Mouse (Mus musculus) embryonic fibroblast, embryonic 13.5 days (primary cell): ENCODE measurements around the gene Polrmt.

Experiments
- CTCF ChIP-seq: IDR thresholded peaks from 2 replicates; pipeline ENCODE4 v1.5.1; 2011; ENCODE audit warnings: mild to moderate bottlenecking, control low read depth, low read length, moderate library complexity, borderline replicate concordance; ENCODE audit not compliant: insufficient read depth
- POLR2A ChIP-seq: IDR thresholded peaks from 2 replicates; pipeline ENCODE4 v1.6.1; 2011; ENCODE audit warnings: low read depth, mild to moderate bottlenecking, control low read depth, low read length, moderate library complexity

DNA sequence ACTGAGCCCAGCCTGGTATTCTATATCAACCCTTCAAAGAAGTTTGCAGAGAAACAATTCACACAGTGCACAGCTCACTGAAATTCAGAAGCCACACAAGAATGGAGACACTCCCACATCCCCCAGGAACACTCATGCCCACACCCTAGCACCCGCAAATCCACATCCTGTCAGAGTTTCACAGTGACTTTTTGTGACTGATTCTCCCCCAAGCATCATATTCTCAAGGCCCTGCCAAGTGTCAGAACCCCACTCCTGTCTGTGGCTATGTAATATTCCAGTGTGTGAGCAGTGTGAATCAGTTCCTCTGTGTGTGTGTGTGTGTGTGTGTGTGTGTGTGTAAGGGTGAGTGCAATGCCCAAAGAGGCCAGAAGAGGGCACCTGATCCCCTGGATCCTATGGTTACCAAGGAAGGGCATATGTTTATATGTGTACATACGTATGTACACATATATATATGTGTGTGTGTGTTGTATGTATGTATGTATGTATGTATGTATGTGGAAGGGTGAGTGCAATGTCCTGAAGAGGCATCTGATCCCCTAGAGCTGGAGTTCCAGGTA is 54.3 kb downstream of the Polrmt start:
- TF ChIP-seq CTCF (no peak), POLR2A (no peak; the same call in 1 of the 2 replicates)
